Mouse (Mus musculus) left cerebral cortex, adult 11 months (tissue): ENCODE measurements around the gene Zfp788.
"Not testable (repeated sequence)": the region's sequence is repeated elsewhere in the genome, so short reads cannot be mapped to it uniquely, and the experiment has no call there.

Experiments used
- DNase-seq: peaks from one replicate; pipeline ENCODE4 v3.0.0; 2022; ENCODE audit warnings: low spot score

Gene Zfp788

DNA sequence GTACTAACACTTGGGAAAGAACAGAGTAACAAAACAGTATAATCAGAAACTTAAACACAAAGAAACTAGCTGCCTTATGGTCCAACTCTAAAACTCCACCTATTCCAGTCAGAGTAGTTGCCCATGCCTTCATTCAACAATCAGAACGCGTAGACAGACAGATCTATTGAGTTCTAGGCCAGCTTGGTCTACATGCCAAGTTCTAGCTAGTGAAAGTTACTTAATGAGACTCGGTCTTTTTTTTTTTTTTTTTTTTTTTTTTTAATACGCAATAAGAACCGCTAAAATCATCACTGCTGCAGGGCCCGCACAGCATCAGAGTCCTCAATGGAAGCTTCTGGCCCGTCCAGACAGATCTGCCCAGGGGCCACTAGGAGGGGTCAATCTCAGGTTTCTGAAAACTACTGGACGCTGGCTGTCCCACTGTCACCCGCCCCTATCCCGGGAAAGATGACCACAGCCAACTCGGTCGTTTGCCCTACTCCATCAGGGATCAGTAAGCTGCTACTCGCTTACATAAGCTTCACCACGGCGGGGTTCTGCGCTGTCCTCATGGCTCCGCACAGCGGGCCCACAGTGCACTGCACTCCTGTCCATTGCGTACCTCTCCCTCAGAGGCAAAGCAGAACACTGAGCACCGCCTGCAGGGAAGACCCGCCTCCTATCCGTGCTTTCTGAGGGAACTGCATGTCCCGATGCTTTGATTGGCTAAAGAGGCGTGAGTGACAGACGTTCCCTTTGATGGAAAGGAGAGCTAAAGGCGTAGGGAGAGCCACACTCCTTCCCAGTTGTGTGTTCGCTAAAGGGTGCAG, at the start of gene Zfp788:
TSS of gene Zfp788 (plus strand) at position 795 of the 812 bp plus-strand sequence.
- peak; percentile 96 for DNase-seq

DNA sequence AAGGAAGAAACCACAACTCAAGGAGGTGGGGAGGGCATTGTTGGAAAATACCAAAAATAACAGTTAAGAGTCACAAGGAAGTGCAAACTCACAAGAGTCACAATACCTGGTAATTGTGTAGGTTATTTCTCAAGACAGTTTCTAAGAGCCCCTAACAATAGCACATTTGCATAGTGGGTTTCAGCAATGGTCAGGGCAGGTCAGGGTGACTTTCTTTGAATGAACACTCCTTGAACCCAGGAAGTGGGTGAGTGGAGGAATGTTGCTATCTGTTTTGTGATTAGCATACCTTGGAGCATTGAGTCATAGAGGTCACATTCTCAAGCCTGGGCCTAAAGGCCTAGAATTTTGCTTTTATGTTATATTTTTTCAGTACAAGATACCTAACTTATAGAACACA, 45.2 kb upstream of the Zfp788 start:
- DNase-seq: not testable (repeated sequence)

DNA sequence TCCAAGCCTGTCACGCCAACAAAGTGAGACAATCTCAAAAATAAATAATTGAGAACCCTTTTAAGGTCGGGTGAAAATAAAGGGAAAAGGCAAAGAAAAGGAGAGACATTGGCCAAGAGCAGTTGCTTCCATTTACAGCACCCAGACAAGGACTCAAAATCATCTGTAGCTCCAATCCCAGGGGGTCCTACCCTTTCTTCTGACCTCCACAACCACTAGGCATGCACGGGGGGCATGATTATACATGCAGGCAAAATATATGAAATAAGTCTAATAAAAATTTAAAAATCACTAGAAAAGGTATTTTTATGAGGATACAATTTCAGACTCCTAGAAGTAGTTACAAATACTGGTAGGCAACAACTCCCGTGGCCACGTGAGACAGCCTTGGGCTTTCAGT, 34.4 kb upstream of the Zfp788 start:
- no peak for DNase-seq

DNA sequence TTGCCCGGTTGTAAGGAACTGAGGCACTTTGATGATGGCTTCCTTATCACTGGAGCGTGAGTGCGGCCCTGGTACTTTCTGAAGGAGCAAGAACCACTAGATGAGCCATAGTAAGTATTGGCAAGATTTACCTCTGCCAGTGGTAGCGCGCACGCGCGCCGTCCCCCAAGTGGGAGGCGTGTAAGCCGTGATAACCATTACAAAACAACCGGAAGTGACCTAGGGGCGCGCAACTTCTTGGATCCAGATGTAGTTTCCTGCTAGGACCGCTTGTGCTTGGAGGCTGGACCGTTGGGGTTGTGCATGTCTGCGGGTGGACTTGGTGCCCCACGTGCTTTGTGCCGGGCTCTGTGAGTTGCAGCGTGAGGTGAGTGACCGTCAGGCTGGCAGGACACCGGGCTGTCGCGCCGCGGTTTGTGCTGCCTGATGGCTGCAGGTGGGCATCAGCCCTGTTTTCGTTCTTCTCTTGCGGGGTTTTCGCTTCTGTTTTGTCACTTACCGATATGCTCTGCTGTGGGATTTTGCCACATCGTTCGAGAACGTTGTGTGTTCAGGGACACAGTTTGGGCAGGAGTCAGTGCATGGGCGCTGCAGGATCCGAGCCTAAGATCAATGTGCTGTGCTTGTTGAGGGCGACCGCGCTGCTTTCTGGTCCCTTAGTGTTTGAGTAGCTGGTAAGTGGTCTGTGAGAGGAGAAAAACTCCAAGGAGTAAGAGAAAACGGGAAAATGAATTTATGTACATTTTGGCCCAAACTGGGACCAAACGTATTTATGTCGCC, 33.8 kb upstream of the Zfp788 start, which contains the start of gene 2610021A01Rik:
TSS of gene 2610021A01Rik (plus strand) at position 197 of the 780 bp plus-strand sequence.
- DNase-seq: peak; percentile 90

DNA sequence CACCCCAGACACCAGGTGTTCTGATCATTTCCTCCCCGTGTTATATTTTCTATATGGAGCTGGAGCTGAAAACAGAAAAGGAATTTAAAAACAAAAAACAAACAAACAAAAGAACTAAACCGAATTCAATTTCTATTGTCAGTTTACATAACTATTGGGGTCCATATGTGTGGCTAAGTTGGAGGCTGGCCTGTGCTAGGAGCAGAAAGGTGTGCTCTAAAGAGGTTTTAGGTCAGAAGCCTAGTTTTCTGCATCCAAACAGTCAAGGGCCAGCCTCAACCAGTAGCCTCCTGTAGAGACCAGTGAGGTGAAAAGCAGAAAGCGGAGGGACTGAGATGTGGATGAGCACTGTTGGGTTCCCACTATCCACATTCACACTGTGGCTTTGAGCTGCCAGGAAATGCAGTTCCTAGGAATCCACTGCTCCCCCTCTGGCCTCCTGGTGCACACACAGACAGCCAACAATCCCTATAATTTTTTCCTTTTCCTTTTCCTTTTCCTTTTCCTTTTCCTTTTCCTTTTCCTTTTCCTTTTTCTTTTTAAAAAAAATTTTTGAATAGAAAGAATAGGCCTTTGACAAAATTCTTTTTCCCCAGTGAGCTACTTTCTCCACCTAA, 33.0 kb upstream of the Zfp788 start:
- no peak for DNase-seq

DNA sequence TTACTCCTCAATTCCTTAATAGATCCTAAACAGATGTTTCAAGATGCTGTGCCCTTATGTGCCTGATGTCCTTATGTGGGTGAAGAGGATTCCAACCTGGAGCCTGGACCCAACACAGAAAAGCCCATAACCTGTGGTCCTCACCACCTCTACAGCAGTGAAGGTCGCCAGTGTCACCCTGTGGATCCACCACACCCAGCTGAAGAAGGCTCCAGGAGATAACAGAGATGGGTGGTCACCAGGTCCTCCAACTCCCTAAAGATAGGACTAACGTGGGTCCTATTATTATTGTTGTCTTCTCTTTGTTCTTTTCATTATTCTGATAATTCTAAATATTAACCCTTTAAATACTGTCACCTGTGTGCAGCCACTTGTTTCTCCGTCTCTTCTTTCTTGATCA, 21.3 kb upstream of the Zfp788 start:
- DNase-seq: no peak

DNA sequence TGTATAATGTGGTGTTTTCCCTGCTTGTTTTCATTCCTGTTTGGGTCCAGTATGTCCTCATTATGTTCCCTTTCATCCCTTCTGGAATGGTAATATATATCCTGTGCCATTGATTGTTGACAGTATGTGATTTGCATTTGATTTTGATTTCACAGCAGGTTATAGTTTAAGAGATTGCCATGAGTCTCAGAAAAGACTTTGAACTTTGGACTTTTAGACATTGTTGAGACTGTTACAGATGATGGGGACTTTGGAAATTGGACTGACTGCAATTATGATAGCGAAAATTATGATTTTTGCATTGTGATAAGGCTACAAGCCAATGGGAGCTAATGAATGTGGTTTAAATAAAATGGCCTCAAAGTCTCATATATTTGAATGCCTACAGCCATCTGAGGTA, 16.8 kb upstream of the Zfp788 start:
- not testable (repeated sequence) for DNase-seq

DNA sequence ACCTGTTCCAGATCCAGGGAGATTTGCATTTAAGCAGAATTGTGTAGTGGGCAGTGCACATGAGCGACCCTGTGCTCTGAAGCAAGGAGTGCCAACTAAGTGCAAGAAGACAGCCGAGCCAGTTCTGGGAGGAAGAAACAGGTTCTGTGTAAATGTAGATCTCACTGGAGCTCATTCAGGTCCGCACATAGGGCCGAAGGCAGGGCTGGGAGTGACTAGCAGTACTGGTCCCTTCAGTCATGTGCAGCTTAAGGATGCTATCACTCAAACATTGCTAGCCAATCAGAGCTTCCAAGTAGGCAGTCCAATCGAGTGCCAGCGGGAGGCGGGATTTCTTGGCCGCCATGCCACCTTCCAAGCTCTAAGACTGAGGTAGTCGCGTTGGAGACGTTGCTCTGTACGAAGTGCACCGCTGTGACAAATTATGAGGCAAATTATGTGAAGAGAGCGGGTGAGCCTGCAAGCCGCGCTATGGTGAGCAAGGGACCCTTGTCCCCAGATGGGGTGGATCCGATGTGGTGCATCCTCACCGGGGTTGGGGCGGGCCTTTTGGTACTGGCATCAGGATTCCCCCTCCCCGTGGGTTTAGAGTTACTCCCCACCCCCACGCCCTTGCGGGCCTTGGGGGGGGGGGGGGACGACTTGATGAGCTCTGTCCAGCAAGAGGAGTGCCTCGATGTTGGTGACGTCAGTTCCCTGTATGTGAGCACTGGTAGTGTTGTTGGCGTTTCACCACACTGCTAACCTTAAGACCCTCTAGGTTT, 400 bp downstream of the Zfp788 start:
- DNase-seq: peak; percentile 94

DNA sequence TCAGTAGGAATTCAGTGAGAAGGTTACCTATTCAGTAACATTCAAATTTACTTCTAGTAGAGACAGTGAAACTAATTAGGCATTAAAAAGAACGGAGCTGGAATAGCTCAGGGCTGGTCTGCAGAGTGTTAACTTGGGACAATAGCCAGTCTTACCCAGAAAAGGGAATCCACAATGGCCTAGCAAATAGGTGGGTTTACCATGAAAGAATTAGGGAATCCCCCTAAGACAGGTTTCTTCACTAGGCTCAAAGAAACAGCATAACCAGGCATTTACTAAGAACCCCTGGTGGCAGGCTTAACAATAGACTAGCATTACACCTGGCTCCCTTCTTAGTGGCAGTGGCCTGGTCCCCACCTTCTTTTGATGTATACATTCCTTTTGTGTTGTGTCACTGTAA, 41.3 kb downstream of the Zfp788 start:
- DNase-seq: not testable (repeated sequence)
